Mouse (Mus musculus) thymus, adult 2 months (tissue): ENCODE measurements around the gene Cyp11a1.

ENCODE experiments used
- CTCF ChIP-seq: fragments of 200-500 bp; IDR thresholded peaks from 2 replicates; pipeline ENCODE4 v1.5.1; 2012; ENCODE audit warnings: mild to moderate bottlenecking, control low read depth, low read length, moderate library complexity, borderline replicate concordance; ENCODE audit not compliant: control insufficient read depth, poor library complexity, insufficient read depth; ENCODE audit errors: extremely low read depth
- POLR2A ChIP-seq: fragments of 200-500 bp; IDR thresholded peaks from 2 replicates; pipeline ENCODE4 v1.6.1; 2012; ENCODE audit warnings: mild to moderate bottlenecking, low read length, control low read depth, moderate library complexity; ENCODE audit not compliant: control insufficient read depth, poor library complexity, insufficient read depth; ENCODE audit errors: extremely low read depth

DNA sequence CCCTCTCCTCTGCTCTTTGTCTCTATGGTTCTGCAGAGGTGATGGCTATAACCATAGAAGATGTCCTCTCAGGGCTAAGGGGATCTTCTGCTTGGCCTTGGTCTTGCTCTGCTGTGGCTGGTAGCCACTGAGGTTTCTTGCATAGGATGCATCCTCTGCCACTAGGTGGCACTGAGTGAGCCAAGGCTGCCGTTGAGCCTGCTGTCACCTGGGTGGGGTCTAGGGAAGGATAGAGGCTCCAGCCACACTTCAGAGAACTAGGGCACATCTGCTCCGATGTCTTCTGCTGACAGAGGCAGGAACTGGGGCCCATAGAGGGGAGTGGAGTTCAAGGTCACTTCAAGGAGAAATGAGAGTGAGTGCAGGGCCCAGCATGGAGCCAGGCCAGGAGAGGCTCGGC lies 46.9 kb downstream of the Cyp11a1 start:
- no peak for TF ChIP-seq POLR2A
- TF ChIP-seq CTCF, result peak; percentile 77; the same call in 1 of the 2 replicates
